Comparison of ENCODE assay signal across 8 mouse cellular contexts in genomic region chr7:16098021-16099017, GRCm38 (mm10). TPM values are rescaled to one million over a fixed set of nuclear protein-coding genes. Genes with fewer than 3 reads are reported as not detected.
A peak's percentile ranks its signal among the peaks of the same experiment; 100 is the strongest.
DNase-seq lines count a peak whose midpoint lies in the region; ATAC-seq and TF ChIP-seq lines count a peak whose summit lies in the region.

Gene Napa, plus strand, starts transcription at chr7:16098458.

- peak within 1 kb of the TSS; percentile 57 for H3K27ac ChIP-seq in cortical plate, adult 2 months (ENCODE audit: insufficient read depth, low read length)

- H3K27me3 ChIP-seq in megakaryocyte, embryonic 14.5 days (replicated peaks) = peaks cover 23% of the 10 kb centered on the region

- peaks cover 29% of the 10 kb centered on the region for H3K36me3 ChIP-seq in megakaryocyte, embryonic 14.5 days (replicated peaks; ENCODE audit: low read length)

- peak; percentile 74 for TF ChIP-seq CTCF in cortical plate, adult 2 months (IDR thresholded peaks at IDR 0.05; ENCODE audit: extremely low read depth, insufficient read depth, low read length)

- H3K9me3 ChIP-seq in megakaryocyte, embryonic 14.5 days = no peaks in the 10 kb centered on the region

- H3K4me1 ChIP-seq in cortical plate, adult 2 months (ENCODE audit: control insufficient read depth, insufficient read depth, low read length) = peaks cover 11% of the 10 kb centered on the region
- H3K4me1 ChIP-seq in megakaryocyte, embryonic 14.5 days = peaks cover 80% of the 10 kb centered on the region

- H3K4me3 ChIP-seq in cortical plate, adult 2 months (ENCODE audit: insufficient read depth, low read length) = peak within 1 kb of the TSS; percentile 47
- H3K4me3 ChIP-seq in megakaryocyte, embryonic 14.5 days (replicated peaks) = peak within 1 kb of the TSS; percentile 99

- TF ChIP-seq POLR2A in cortical plate, adult 2 months (IDR thresholded peaks at IDR 0.05; ENCODE audit: extremely low read depth, insufficient read depth, low read length) = peak; percentile 94

- DNase-seq in gastrocnemius, adult 8-10 months (ENCODE audit: low spot score in 2 of 2) = peak; percentile 97 to 99
- peak; percentile 99 for DNase-seq in hindlimb bud, embryonic 11.5 days (ENCODE audit: extremely low spot score, low read depth, low spot score)
- peak; percentile 92 to 100 for DNase-seq in left cerebral cortex, adult 8-10 months (ENCODE audit: low spot score in 2 of 2)
- peak; percentile 100 for DNase-seq in right cerebral cortex, postnatal 10 days (ENCODE audit: low spot score in 2 of 2)
- peak; percentile 93 for DNase-seq in urinary bladder, postnatal 25 days (ENCODE audit: low spot score)

- peak; percentile 91 for ATAC-seq in activated CD4-positive, CD25-positive, alpha-beta regulatory T cell, adult 4 months

RNA-seq across cellular contexts. Expression of gene Napa, which starts in this region (rescaled TPM):
- polyA plus RNA-seq in activated CD4-positive, CD25-positive, alpha-beta regulatory T cell, adult 4 months (2017; shearing (Covaris generic)) = 100 to 1,000 TPM; 162 to 259 TPM
- polyA plus RNA-seq in cortical plate, adult 2 months (2012; rRNA removed) = 436 and 444 TPM in 2 replicates
- total RNA-seq in gastrocnemius, adult 8-10 months (2022) = 100 to 1,000 TPM; 105 to 140 (median 115) TPM
- total RNA-seq in left cerebral cortex, adult 8-10 months (2022) = 100 to 1,000 TPM; 256 to 282 (median 272) TPM
- polyA plus RNA-seq in megakaryocyte, embryonic 14.5 days (2012; ENCODE audit: insufficient read depth, low replicate concordance) = 161 and 318 TPM in 2 replicates

Comparison
In these comparisons a context has a peak if more than half of its experiments do, and no peak if none do; other contexts are left out.
1. Peak in every context shown above with its lines: DNase-seq, ATAC-seq, H3K4me3 ChIP-seq and H3K27ac ChIP-seq.